Mouse (Mus musculus): ENCODE results near the gene Pmpcb.

GRCm38 (mm10) chr5:21737620-21738019 lies 679 bp downstream of the Pmpcb start:
- TF ChIP-seq FLI1 (IDR thresholded peaks at IDR 0.05; ENCODE audit: low read length): no peak
- TF ChIP-seq GATA1 (IDR thresholded peaks at IDR 0.05; ENCODE audit: borderline replicate concordance, low read length): no peak

Data from megakaryocyte, embryonic 14.5 days (primary cell).